ENCODE assay signal across 13 mouse cellular contexts in genomic region chr14:4650324-4650723, GRCm38 (mm10). TPM values are rescaled to one million over a fixed set of nuclear protein-coding genes. Genes with fewer than 3 reads are reported as not detected.
DNase-seq lines count a peak whose midpoint lies in the region; ATAC-seq and TF ChIP-seq lines count a peak whose summit lies in the region.
"Not testable (repeated sequence)": the region's sequence is repeated elsewhere in the genome, so short reads cannot be mapped to it uniquely, and the experiment has no call there.
"Had no signal": no experiment of that assay in that cellular context is flagged by ENCODE, and none has a peak within 500 bp of the region (broad histone marks: within the 10 kb centered on the region; RNA-seq: fewer than 3 reads in every experiment).

No protein-coding gene starts in this region.

- not testable (repeated sequence) for H3K4me1 ChIP-seq in hindbrain, postnatal 0 days (ENCODE audit: insufficient read depth, low read length); neural tube, embryonic 13.5 days (replicated peaks)

- DNase-seq in cerebellum, postnatal 25 days, result peak; percentile 25 to 55
- DNase-seq in heart, adult 11 months, result peak; percentile 51
- DNase-seq in hindbrain, postnatal 0 days (ENCODE audit: low spot score), result not testable (repeated sequence)
- DNase-seq in layer of hippocampus, adult 8-10 months (ENCODE audit: low spot score in 2 of 2), result peak; percentile 2 to 20
- DNase-seq in left cerebral cortex, postnatal 4 days, result peak; percentile 47
- peak; percentile 1 for DNase-seq in thymus, postnatal 14 days

- not testable (repeated sequence) for ATAC-seq in hindbrain, postnatal 0 days; neural tube, embryonic 13.5 days (ENCODE audit: low read depth)

- H3K9ac ChIP-seq in hindbrain, postnatal 0 days (replicated peaks; ENCODE audit: low read length); neural tube, embryonic 13.5 days: not testable (repeated sequence)

- H3K27me3 ChIP-seq in hindbrain, postnatal 0 days (ENCODE audit: insufficient read depth, low read length); neural tube, embryonic 13.5 days: not testable (repeated sequence)

- not testable (repeated sequence) for H3K9me3 ChIP-seq in hindbrain, postnatal 0 days (ENCODE audit: low read length); neural tube, embryonic 13.5 days

- peak; percentile 58 for TF ChIP-seq CTCF in hindbrain, postnatal 0 days (IDR thresholded peaks at IDR 0.05; ENCODE audit: low read depth)

- under 1% methylated on average over 3 of the region's 9 CpGs for WGBS in hindbrain, postnatal 0 days
- WGBS in neural tube, embryonic 13.5 days, result under 1% methylated on average over 5 of the region's 9 CpGs

- H3K27ac ChIP-seq in hindbrain, postnatal 0 days; neural tube, embryonic 13.5 days (replicated peaks): not testable (repeated sequence)

- H3K4me3 ChIP-seq in hindbrain, postnatal 0 days (ENCODE audit: low read length); neural tube, embryonic 13.5 days: not testable (repeated sequence)

- H3K36me3 ChIP-seq in hindbrain, postnatal 0 days (ENCODE audit: insufficient read depth, low read length); neural tube, embryonic 13.5 days: not testable (repeated sequence)

- H3K4me2 ChIP-seq in hindbrain, postnatal 0 days (ENCODE audit: low read depth, low read length), result not testable (repeated sequence)
- H3K4me2 ChIP-seq in neural tube, embryonic 13.5 days, result peak overlapping the region; percentile 62

- intact Hi-C loops in left cerebral cortex, postnatal 4 days (cut with DNase I), result not testable (repeated sequence)

RNA-seq across cellular contexts. Expression of gene Gm3239, which starts 13.7 kb away (rescaled TPM):
- 0.63 and 4.5 TPM in 2 replicates for total RNA-seq in hindbrain, postnatal 0 days (2014; rRNA removed)
- 0.79 and 1.3 TPM in 2 replicates for polyA plus RNA-seq in hindbrain, postnatal 0 days (2015; fragmentation: Nextera tagmentation; extraction: Ambion mirVana)
- under 1 TPM in 1 of 4 experiments, not detected in 3; 0.54 TPM for total RNA-seq in layer of hippocampus, adult 8-10 months (2022)
- 1 to 10 TPM in 1 of 2 experiments, under 1 TPM in 1; 0.66 to 1.0 TPM for total RNA-seq in left cerebral cortex, postnatal 4 days (2021)
- polyA plus RNA-seq in neural tube, embryonic 13.5 days (2015; fragmentation: Nextera tagmentation; extraction: Ambion mirVana), result 0.47 TPM in 1 of 2 replicates, not detected in the other
- total RNA-seq: adrenal gland, postnatal 25 days; gastrocnemius, postnatal 36 days; heart, postnatal 36 days had no signal
- polyA plus RNA-seq: embryonic facial prominence, embryonic 12.5 days; limb, embryonic 10.5 days had no signal

RNA-seq across cellular contexts. Expression of gene Gm8159, which starts 18.2 kb away (rescaled TPM):
- total RNA-seq in hindbrain, postnatal 0 days (2014; rRNA removed), result 0.31 TPM in 1 of 2 replicates, not detected in the other
- 0.23 TPM in 1 of 2 replicates, not detected in the other for polyA plus RNA-seq in hindbrain, postnatal 0 days (2015; fragmentation: Nextera tagmentation; extraction: Ambion mirVana)
- total RNA-seq in layer of hippocampus, adult 8-10 months (2022), result under 1 TPM in 3 of 4 experiments, not detected in 1; 0.39 to 0.70 (median 0.50) TPM
- 1 to 10 TPM; 1.0 to 1.2 TPM for total RNA-seq in left cerebral cortex, postnatal 4 days (2021)
- polyA plus RNA-seq in neural tube, embryonic 13.5 days (2015; fragmentation: Nextera tagmentation; extraction: Ambion mirVana), result not detected in 2 replicates
- total RNA-seq: adrenal gland, postnatal 25 days; gastrocnemius, postnatal 36 days; heart, postnatal 36 days had no signal
- polyA plus RNA-seq: embryonic facial prominence, embryonic 12.5 days; forebrain, embryonic 12.5 days; limb, embryonic 10.5 days had no signal

RNA-seq across cellular contexts. Expression of gene Gm7876, which starts 58.7 kb away (rescaled TPM):
- not detected in 2 replicates for total RNA-seq in hindbrain, postnatal 0 days (2014; rRNA removed)
- not detected in 2 replicates for polyA plus RNA-seq in hindbrain, postnatal 0 days (2015; fragmentation: Nextera tagmentation; extraction: Ambion mirVana)
- not detected for total RNA-seq in layer of hippocampus, adult 8-10 months (2022)
- total RNA-seq in left cerebral cortex, postnatal 4 days (2021), result under 1 TPM; 0.52 TPM
- polyA plus RNA-seq in neural tube, embryonic 13.5 days (2015; fragmentation: Nextera tagmentation; extraction: Ambion mirVana), result not detected in 2 replicates
- total RNA-seq: adrenal gland, postnatal 25 days; gastrocnemius, postnatal 36 days; heart, postnatal 36 days had no signal
- polyA plus RNA-seq: embryonic facial prominence, embryonic 12.5 days; forebrain, embryonic 12.5 days; limb, embryonic 10.5 days had no signal
